Mouse (Mus musculus) embryonic fibroblast, embryonic 13.5 days (primary cell): ENCODE measurements around the gene Iqcc.

ENCODE experiments used
- CTCF ChIP-seq: IDR thresholded peaks from 2 replicates; pipeline ENCODE4 v1.5.1; 2011; ENCODE audit warnings: mild to moderate bottlenecking, control low read depth, low read length, moderate library complexity, borderline replicate concordance; ENCODE audit not compliant: insufficient read depth
- POLR2A ChIP-seq: IDR thresholded peaks from 2 replicates; pipeline ENCODE4 v1.6.1; 2011; ENCODE audit warnings: low read depth, mild to moderate bottlenecking, control low read depth, low read length, moderate library complexity

- TF ChIP-seq POLR2A = no peak
- TF ChIP-seq CTCF = no peak
Measured at GRCm38 (mm10) chr4:129654770-129655169, 35.9 kb upstream of the Iqcc start.
